Mouse (Mus musculus): ENCODE measurements around the gene Yipf7. TPM values are rescaled to one million over a fixed set of nuclear protein-coding genes. Genes with fewer than 3 reads are reported as not detected.
A peak's percentile ranks its signal among the peaks of the same experiment; 100 is the strongest.

Gene Yipf7
- polyA plus RNA-seq, 1 experiment from 2014 or later = 22.4 TPM

DNA sequence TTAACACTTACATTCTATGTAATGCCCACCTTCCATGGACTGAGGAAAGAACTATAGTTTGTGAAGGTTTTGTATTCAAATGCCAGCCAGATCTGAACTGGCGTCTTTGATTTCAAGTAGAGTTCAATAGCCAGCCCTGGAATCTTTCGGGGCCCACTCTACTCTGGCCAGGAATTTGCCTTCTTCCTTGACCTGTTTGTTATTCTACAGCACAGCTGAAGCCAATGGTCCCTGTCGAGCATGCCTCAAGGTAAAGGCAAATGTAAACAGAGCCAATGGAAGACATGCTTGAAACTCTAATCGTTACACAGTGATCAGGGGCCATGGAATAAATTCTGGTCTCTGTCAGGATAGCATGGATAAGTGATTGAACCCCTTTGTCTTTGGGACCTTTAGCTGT is 30.2 kb downstream of the Yipf7 start:
- H3K27ac ChIP-seq (ENCODE audit: low read length) = no peak overlapping the region
- H3K27me3 ChIP-seq (ENCODE audit: control insufficient read depth, insufficient read depth, low read length) = no peaks in the 10 kb centered on the region
- no peak overlapping the region for H3K9ac ChIP-seq (ENCODE audit: low read length)
- H3K4me2 ChIP-seq (ENCODE audit: low read depth, low read length) = no peak overlapping the region
- H3K4me3 ChIP-seq (ENCODE audit: low read length) = no peak overlapping the region
- no peaks in the 10 kb centered on the region for H3K36me3 ChIP-seq (ENCODE audit: control insufficient read depth, insufficient read depth)
- no peaks in the 10 kb centered on the region for H3K9me3 ChIP-seq (replicated peaks; ENCODE audit: control insufficient read depth, low read length)
- 67% methylated on average over 4 of the region's 4 CpGs for WGBS
- H3K4me1 ChIP-seq (ENCODE audit: control insufficient read depth, insufficient read depth, low read length) = no peaks in the 10 kb centered on the region
- no peak for ATAC-seq (replicated peaks; ENCODE audit: extremely low read depth, insufficient read depth, low FRiP score)

GRCm38 (mm10) chr5:69511631-69512030 is 30.8 kb downstream of the Yipf7 start:
- Histone ChIP-seq H3K27me3 (ENCODE audit: control insufficient read depth, insufficient read depth, low read length) (no peaks in the 10 kb centered on the region), H3K4me2 (ENCODE audit: low read depth, low read length) (no peak overlapping the region), H3K27ac (ENCODE audit: low read length) (no peak overlapping the region), H3K4me1 (ENCODE audit: control insufficient read depth, insufficient read depth, low read length) (no peaks in the 10 kb centered on the region), H3K9ac (ENCODE audit: low read length) (no peak overlapping the region), H3K4me3 (ENCODE audit: low read length) (no peak overlapping the region), H3K9me3 (replicated peaks; ENCODE audit: control insufficient read depth, low read length) (no peaks in the 10 kb centered on the region), H3K36me3 (ENCODE audit: control insufficient read depth, insufficient read depth) (no peaks in the 10 kb centered on the region)
- 50% methylated on average over 3 of the region's 3 CpGs for WGBS
- no peak for ATAC-seq (replicated peaks; ENCODE audit: extremely low read depth, insufficient read depth, low FRiP score)

DNA sequence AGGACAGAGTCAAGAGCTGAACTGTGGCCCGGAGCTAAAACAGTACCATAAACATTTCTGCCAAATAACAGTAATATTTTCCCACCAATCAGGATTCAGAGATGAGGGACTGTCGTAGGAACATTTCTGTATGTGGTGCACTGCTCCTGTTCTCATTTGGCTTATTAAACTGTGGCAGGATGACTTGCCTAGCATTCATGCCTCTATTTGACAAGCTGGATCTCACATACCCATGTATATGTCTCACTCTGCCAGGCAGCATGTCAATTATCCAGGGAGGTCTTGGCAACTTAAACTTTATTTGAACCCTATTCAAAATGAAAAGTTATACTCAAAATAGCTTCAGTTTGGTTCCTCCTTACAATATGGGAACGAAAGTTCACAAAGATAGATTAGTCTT is 35.4 kb downstream of the Yipf7 start:
- H3K4me3 ChIP-seq (ENCODE audit: low read length) = no peak overlapping the region
- no peaks in the 10 kb centered on the region for H3K27me3 ChIP-seq (ENCODE audit: control insufficient read depth, insufficient read depth, low read length)
- no peaks in the 10 kb centered on the region for H3K36me3 ChIP-seq (ENCODE audit: control insufficient read depth, insufficient read depth)
- H3K27ac ChIP-seq (ENCODE audit: low read length) = no peak overlapping the region
- no peak overlapping the region for H3K9ac ChIP-seq (ENCODE audit: low read length)
- WGBS = 75% methylated on average over 3 of the region's 3 CpGs
- no peak for ATAC-seq (replicated peaks; ENCODE audit: extremely low read depth, insufficient read depth, low FRiP score)
- H3K4me2 ChIP-seq (ENCODE audit: low read depth, low read length) = no peak overlapping the region
- no peaks in the 10 kb centered on the region for H3K9me3 ChIP-seq (replicated peaks; ENCODE audit: control insufficient read depth, low read length)
- no peaks in the 10 kb centered on the region for H3K4me1 ChIP-seq (ENCODE audit: control insufficient read depth, insufficient read depth, low read length)

- Histone ChIP-seq H3K9me3 (replicated peaks; ENCODE audit: control insufficient read depth, low read length) (no peaks in the 10 kb centered on the region), H3K9ac (ENCODE audit: low read length) (no peak overlapping the region), H3K4me2 (ENCODE audit: low read depth, low read length) (no peak overlapping the region), H3K27ac (ENCODE audit: low read length) (no peak overlapping the region), H3K36me3 (ENCODE audit: control insufficient read depth, insufficient read depth) (no peaks in the 10 kb centered on the region), H3K4me3 (ENCODE audit: low read length) (no peak overlapping the region), H3K4me1 (ENCODE audit: control insufficient read depth, insufficient read depth, low read length) (no peaks in the 10 kb centered on the region), H3K27me3 (ENCODE audit: control insufficient read depth, insufficient read depth, low read length) (no peaks in the 10 kb centered on the region)
- no peak for ATAC-seq (replicated peaks; ENCODE audit: extremely low read depth, insufficient read depth, low FRiP score)
Measured at GRCm38 (mm10) chr5:69489046-69489445, 53.4 kb downstream of the Yipf7 start.

GRCm38 (mm10) chr5:69467520-69467919 is 74.9 kb downstream of the Yipf7 start:
- no peaks in the 10 kb centered on the region for H3K27me3 ChIP-seq (ENCODE audit: control insufficient read depth, insufficient read depth, low read length)
- no peaks in the 10 kb centered on the region for H3K36me3 ChIP-seq (ENCODE audit: control insufficient read depth, insufficient read depth)
- 15% methylated on average over 1 of the region's 1 CpGs for WGBS
- H3K9ac ChIP-seq (ENCODE audit: low read length) = no peak overlapping the region
- H3K4me2 ChIP-seq (ENCODE audit: low read depth, low read length) = no peak overlapping the region
- peaks cover 10% of the 10 kb centered on the region for H3K4me1 ChIP-seq (ENCODE audit: control insufficient read depth, insufficient read depth, low read length)
- no peaks in the 10 kb centered on the region for H3K9me3 ChIP-seq (replicated peaks; ENCODE audit: control insufficient read depth, low read length)
- no peak overlapping the region for H3K4me3 ChIP-seq (ENCODE audit: low read length)
- peak; percentile 89 for ATAC-seq (replicated peaks; ENCODE audit: extremely low read depth, insufficient read depth, low FRiP score)
- H3K27ac ChIP-seq (ENCODE audit: low read length) = no peak overlapping the region

Other genes starting within 250 kb of the Yipf7 start
- 1.1 and 1.3 TPM in 2 replicates for gene Kctd8, start 201.0 kb downstream of the Yipf7 start, polyA plus RNA-seq (2015; fragmentation: Nextera tagmentation; extraction: Ambion mirVana)
- gene Guf1, start 14.3 kb upstream of the Yipf7 start, polyA plus RNA-seq (2015; fragmentation: Nextera tagmentation; extraction: Ambion mirVana) = 33.9 and 34.8 TPM in 2 replicates
- gene Gnpda2, start 49.7 kb upstream of the Yipf7 start, polyA plus RNA-seq (2015; fragmentation: Nextera tagmentation; extraction: Ambion mirVana) = 34.8 and 36.2 TPM in 2 replicates